Mouse (Mus musculus): ENCODE measurements around the gene Calm3. TPM values are rescaled to one million over a fixed set of nuclear protein-coding genes. Genes with fewer than 3 reads are reported as not detected.

Gene Calm3
- polyA plus RNA-seq, 1 experiment, result 2,185 TPM

- TF ChIP-seq GATA1 (IDR thresholded peaks at IDR 0.05; ENCODE audit: low read length), result no peak
These were observed 11.6 kb downstream of the Calm3 start for GRCm38 (mm10) chr7:16912360-16912759.

- TF ChIP-seq GATA1 (IDR thresholded peaks at IDR 0.05; ENCODE audit: low read length), result no peak
These were observed 12.0 kb downstream of the Calm3 start for GRCm38 (mm10) chr7:16911904-16912303.

GRCm38 (mm10) chr7:16909909-16910308, 14.0 kb downstream of the Calm3 start:
- no peak for TF ChIP-seq GATA1 (IDR thresholded peaks at IDR 0.05; ENCODE audit: low read length)

GRCm38 (mm10) chr7:16908859-16909258, 15.1 kb downstream of the Calm3 start:
- no peak for TF ChIP-seq GATA1 (IDR thresholded peaks at IDR 0.05; ENCODE audit: low read length)

GRCm38 (mm10) chr7:16908367-16908766, 15.5 kb downstream of the Calm3 start:
- no peak for TF ChIP-seq GATA1 (IDR thresholded peaks at IDR 0.05; ENCODE audit: low read length)

GRCm38 (mm10) chr7:16907842-16908241, 16.1 kb downstream of the Calm3 start:
- TF ChIP-seq GATA1 (IDR thresholded peaks at IDR 0.05; ENCODE audit: low read length), result no peak

GRCm38 (mm10) chr7:16906889-16907559, 16.9 kb downstream of the Calm3 start:
- TF ChIP-seq GATA1 (IDR thresholded peaks at IDR 0.05; ENCODE audit: low read length), result no peak

GRCm38 (mm10) chr7:16906281-16906680, 17.6 kb downstream of the Calm3 start, which contains the start of gene Ptgir:
TSS of gene Ptgir (plus strand) at chr7:16906490.
- no peak for TF ChIP-seq GATA1 (IDR thresholded peaks at IDR 0.05; ENCODE audit: low read length)

GRCm38 (mm10) chr7:16905491-16906021, 18.4 kb downstream of the Calm3 start:
- no peak for TF ChIP-seq GATA1 (IDR thresholded peaks at IDR 0.05; ENCODE audit: low read length)

GRCm38 (mm10) chr7:16904120-16904675, 19.7 kb downstream of the Calm3 start:
- TF ChIP-seq GATA1 (IDR thresholded peaks at IDR 0.05; ENCODE audit: low read length), result no peak

GRCm38 (mm10) chr7:16903439-16903955, 20.4 kb downstream of the Calm3 start:
- TF ChIP-seq GATA1 (IDR thresholded peaks at IDR 0.05; ENCODE audit: low read length), result no peak

GRCm38 (mm10) chr7:16900526-16900925, 23.4 kb downstream of the Calm3 start:
- no peak for TF ChIP-seq GATA1 (IDR thresholded peaks at IDR 0.05; ENCODE audit: low read length)

- TF ChIP-seq GATA1 (IDR thresholded peaks at IDR 0.05; ENCODE audit: low read length), result no peak
These were observed 28.4 kb downstream of the Calm3 start for GRCm38 (mm10) chr7:16895511-16895910.

GRCm38 (mm10) chr7:16895000-16895399, 28.9 kb downstream of the Calm3 start:
- TF ChIP-seq GATA1 (IDR thresholded peaks at IDR 0.05; ENCODE audit: low read length), result no peak

- no peak for TF ChIP-seq GATA1 (IDR thresholded peaks at IDR 0.05; ENCODE audit: low read length)
These were observed 29.6 kb downstream of the Calm3 start for GRCm38 (mm10) chr7:16894279-16894678.

- TF ChIP-seq GATA1 (IDR thresholded peaks at IDR 0.05; ENCODE audit: low read length), result no peak
These were observed 30.3 kb downstream of the Calm3 start for GRCm38 (mm10) chr7:16893612-16894011.

GRCm38 (mm10) chr7:16892352-16892730, 31.6 kb downstream of the Calm3 start:
- no peak for TF ChIP-seq GATA1 (IDR thresholded peaks at IDR 0.05; ENCODE audit: low read length)

Data from G1E-ER4 (cell line).